Mouse (Mus musculus): ENCODE results near the gene Prrx1.
A peak's percentile ranks its signal among the peaks of the same experiment; 100 is the strongest.

Prrx1 gene

DNA sequence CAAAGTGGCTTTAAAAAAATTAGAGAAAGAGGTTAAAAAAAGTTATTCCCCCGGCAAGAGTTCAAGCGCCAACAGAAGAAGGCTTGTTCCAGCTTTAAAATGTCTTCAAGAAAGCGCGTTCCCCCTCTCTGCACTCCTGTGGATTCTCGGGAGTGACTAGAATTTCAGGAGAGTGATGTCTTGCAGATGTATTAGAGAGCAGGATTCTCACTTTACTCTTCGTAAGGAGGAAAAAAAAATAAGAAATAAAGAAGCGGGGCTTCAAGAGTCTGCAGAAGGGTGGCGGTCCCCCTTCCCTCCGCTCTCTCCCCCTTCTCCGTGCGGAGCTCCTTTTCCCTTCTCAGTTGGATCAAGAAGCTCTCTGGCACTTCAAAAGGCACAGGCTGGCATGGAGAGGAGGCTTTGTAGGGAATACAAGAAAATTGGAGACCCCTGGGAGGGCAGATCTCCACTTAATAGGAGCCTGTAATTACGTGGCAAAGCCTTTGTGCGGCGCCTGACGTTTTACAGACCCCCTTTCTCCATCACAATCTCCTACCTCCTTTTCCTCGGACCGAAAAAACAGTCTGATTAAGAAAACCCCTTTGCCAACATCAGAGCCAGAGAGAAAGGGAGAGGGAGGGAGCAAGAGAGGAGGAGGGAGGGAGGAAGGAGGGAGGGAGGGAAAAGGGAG, at the start of gene Prrx1:
TSS of gene Prrx1 (minus strand) at position 610 of the 673 bp plus-strand sequence.
- DNase-seq (ENCODE audit: low read depth, low spot score), result peak; percentile 43

DNA sequence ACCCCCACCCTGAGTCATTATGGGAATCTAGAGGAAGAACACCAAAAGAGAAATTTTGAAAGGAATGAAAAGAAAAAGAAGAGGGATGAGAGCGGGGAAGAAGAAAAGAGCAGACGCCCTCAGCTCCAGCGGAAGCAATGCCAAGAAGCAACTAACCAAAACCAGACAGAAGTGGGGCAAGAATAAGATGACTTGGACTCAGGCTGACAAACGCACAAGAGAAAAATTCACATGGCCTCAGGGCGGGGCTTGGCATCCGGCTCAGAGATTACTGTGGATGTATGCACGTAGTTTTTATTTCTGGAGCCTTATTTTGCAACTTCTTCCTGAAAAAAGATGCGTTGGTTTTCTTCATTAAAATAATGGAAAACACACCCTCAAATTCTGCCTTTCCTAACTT, 48.7 kb upstream of the Prrx1 start:
- DNase-seq (ENCODE audit: low read depth, low spot score), result no peak

DNA sequence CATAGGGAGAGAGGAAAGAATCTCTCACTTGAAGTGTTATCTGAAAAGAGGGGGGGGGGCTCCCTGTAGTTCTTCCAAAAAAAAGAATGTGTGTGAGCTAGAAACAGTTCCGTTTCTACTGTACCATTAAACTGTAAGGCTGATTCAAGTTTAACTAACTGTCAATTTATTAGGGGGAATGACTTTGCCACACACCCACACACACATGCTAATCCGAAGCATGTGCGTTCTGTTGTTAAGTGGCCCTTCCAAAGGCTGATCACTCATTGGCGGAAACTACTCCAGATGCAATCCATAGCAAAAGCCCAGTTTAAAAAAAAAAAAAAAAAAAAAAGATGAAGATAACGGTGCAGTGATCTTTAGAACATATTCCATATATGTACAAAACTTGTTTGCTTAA, 47.9 kb upstream of the Prrx1 start:
- DNase-seq (ENCODE audit: low read depth, low spot score), result no peak

DNA sequence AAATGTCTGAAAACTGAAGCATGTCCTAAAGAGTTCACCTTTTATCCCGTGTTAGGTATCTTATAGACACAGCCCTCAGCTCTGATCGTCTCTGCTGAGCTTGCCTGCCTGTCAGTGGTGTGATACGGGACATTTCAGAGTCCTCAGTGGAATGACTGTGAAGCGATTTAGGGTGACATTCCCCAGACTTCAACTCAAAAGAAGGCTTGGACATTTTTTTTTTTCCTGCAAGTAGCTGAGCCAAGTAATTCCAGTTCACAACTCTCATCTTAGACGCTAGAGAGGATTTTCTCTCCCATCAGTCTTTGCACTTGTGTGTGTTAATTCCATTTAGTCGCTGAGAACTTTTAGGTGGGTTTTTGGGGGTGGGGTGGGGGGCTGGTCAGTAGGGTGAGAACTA, 47.3 kb upstream of the Prrx1 start:
- no peak for DNase-seq (ENCODE audit: low read depth, low spot score)

DNA sequence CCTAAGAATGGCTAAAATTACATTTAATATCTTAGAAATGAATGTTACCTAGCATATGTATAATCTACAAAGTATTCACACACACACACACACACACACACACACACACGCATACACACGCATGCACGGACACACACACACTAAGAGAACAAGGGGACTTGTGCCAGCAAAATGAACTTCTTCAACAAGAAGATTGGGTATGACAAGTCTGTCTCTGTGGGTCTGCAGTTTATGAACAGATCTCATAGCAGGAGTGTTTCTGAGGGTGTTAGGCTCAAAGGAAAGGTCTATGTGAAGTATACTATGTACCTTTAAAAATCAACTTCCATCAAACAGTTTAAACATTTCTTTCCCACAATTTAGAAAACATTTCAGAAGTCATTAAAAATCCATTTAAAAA, 46.0 kb upstream of the Prrx1 start:
- DNase-seq (ENCODE audit: low read depth, low spot score), result no peak

DNA sequence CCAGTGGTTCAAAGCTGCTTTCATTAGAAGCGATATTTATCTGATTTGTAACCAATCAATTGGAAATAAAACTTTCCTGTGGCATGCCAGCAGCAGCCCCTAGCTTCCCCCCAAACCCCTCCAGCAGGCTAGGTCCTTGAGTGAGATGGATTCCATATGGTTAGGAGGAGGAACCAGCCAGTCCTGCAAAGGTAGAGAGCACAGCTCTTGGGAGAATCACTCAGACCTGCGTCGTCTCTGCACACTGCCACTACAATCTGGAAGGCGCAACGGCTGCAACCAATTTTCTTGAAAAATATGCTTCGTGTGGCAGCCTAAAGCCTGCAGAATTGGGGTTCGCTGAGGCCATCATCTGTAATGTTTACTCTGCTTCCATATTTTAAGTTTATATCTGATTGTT, 44.7 kb upstream of the Prrx1 start:
- DNase-seq (ENCODE audit: low read depth, low spot score), result no peak

DNA sequence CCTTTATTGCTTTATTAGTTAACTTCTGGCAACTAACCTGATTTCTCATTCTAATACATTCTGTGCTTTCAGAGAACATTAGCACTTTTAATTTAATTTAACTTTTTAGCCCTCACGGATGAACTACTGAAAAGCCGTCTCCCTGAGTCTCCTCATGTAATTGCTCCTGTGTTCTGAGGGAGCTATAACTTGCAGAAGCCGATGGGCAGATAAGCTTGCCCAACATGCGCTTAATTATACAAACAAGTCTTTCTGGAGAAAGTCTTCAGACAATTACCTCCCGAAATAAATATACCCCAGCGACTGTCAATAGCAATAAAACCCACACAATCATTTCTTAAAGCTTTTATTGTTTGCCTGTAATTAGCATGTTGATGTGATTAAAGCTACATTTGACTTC, 44.2 kb upstream of the Prrx1 start:
- no peak for DNase-seq (ENCODE audit: low read depth, low spot score)

DNA sequence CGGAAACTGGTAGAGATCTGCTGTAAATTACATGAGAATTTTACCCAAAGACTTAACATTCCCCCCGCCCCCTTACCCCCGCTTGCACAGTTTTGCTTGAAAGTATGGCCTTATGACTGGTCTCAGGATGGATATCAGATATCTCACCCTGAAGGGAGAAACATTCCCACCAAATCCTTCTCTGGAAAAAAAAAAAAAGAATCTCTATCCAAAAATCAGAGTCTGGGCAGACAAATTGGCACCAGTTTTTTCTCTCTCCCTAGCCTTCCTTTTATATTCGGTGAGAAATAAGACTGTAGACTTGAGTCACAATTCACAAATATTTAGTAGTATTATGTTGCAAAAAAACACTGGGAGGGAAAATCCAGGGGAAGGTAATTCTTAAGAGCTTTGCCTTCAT, 42.7 kb upstream of the Prrx1 start:
- DNase-seq (ENCODE audit: low read depth, low spot score), result no peak

DNA sequence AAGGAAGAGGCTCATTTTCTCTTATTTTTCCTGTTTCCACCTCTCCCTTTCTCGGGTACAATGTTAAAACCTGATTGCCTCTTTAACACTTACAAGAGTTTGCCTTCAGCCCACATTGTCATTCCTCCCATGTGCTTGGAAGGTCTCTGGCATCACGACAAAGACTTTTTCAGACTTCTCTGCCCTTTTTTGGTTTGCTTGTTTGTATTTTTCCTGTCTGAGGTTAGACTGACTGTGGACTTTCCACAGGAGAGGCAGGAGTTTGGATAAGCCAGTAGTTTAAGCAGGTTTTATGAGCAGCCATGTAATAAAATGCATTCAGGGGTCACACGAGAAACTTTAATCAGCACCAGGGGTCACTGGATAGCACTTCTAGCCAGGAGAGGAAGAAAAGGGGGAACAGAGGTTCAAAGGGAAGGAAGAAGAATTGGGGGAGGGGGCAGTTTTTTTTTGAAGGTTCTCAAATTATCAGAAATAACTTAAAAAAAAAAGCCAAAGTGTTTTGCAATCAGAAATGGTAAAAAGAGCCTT, 42.2 kb upstream of the Prrx1 start:
- no peak for DNase-seq (ENCODE audit: low read depth, low spot score)

DNA sequence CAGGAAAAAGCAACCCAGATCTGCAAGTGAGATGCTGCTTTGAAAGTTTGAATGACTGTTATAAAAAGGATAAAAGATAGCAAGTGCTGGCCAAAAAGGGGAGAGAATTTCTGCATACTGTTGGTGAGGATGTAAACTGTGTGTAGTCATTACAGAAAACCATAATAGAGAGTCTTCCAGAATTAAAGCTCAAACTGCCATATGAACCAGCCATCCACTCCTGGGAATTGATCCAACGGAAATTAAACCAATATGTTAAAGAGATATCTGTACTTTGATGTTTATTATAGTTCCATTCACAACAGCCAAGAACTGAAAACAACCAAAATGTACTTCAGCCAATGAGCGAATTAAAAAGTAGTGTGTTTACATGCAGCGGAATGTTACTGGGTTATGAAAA, 37.5 kb upstream of the Prrx1 start:
- no peak for DNase-seq (ENCODE audit: low read depth, low spot score)

DNA sequence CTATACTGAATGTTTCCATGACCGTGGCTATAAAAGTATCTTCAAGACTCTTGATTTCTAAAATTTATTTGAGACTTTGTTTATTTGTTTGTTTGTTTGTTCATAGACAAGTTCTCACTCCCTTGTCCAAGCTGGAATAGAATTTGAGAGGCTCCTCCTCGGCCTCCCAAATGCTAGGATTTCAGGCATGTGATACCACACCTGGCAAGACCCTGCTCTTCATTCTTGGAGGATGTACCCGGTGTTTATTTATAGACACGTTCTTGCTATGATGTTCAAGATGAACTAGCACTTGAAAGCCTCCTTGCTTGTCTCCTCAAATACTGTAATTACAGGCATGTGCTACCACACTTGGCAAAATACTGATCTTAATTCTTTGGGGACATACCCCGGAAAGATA, 32.0 kb upstream of the Prrx1 start:
- DNase-seq (ENCODE audit: low read depth, low spot score), result no peak

DNA sequence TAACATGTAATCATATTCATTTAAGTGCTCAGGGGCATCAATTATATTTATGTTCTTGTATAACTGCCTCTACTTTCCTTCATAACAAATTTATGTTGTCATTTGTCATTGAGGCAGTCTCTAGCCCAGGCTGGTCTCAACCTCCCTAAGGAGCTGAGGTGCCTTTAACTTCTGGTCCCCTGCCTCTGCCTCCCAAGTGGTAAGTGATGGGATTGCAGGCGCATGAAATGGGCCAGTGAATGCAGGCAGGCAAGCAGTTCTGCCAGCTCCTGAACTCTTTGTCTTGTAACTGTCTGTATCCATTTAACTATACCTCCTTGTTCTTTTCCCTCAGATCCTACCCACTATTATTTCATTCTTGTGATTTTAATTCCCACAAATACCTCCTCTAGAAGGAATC, 31.4 kb upstream of the Prrx1 start:
- peak; percentile 60 for DNase-seq (ENCODE audit: low read depth, low spot score)

DNA sequence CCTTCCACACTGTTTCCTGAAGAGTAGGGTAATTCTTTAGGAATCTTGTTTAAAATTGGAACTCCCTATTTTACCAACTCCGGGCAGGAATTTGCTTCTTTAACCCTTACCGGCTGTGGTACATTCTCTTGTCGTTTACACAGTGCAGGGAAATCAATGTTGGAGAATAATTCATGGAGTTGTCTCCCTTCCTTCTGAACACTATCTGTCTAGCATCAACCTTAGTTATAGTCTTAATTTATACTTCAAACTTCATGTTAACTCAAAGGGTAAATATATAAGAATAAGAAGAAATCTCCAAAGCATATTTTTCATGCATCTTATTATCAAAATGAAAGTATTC, 25.7 kb upstream of the Prrx1 start:
- no peak for DNase-seq (ENCODE audit: low read depth, low spot score)

DNA sequence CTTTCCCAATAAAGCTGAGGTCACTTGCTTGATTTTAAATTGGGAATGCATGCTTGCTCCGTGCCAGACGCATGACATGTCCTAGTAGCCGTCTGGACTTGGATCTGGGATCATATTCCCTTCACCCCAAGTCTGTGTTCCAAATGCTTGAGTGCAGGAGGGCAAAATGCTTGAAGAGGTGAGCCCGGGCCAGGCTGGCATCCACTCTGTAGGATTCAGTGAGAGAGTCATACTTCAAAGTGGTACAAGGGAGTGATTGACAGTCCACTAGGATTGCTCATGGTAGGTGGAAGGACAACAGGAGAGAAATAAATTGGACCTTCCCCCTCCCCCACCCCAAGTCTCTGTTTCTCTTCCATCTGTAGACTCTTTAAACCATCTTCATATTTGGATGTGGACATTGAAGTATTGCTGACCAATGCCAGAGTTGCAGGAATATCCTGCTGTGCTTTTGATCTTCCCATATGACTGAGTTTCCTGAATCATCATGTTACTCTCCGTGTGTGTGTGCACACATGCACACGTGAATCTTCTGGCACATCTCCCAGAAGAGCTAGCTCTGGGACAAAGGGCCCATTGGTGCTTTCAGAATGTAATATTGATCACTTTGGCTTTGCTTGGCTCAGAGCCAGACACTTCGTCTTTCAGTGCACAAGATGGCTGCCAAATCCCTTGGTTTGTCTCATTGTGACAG, 25.2 kb upstream of the Prrx1 start:
- DNase-seq (ENCODE audit: low read depth, low spot score), result no peak

DNA sequence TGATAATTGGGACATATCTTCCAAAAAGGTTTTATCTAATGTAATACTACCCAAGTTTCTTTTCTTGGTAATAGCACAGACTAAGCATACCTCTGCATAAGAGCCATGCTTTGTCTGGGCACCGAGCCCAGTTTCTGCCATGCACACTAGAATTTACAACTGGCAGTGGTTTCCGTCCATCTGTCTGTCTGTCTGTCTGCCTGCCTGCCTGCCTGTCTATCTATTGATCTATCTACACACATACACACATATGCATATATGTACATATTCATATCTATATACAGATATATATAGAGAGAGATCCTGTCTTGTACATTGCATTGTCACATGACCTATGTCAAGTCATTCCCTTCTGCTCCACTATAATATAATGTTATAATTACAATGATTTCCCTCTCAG, 24.3 kb upstream of the Prrx1 start:
- no peak for DNase-seq (ENCODE audit: low read depth, low spot score)

DNA sequence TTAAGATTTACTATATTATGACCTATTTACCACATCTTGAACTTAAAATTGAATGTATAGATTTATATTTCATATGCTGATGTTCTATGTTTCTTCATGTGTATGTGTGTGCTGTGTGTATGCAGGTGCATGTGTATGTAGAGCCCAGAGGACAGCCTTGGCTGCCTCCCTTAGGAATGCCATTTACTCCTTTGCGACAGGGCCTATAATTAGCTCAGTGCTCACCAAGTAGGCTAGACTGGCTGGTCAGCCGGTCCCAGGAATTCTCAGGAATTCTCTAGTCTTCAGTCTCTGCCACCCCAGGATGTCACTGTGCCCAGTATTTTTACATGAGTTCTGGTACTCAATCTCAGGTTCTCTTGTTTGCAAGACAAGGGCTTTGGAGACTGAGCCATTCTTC, 13.8 kb upstream of the Prrx1 start:
- no peak for DNase-seq (ENCODE audit: low read depth, low spot score)

DNA sequence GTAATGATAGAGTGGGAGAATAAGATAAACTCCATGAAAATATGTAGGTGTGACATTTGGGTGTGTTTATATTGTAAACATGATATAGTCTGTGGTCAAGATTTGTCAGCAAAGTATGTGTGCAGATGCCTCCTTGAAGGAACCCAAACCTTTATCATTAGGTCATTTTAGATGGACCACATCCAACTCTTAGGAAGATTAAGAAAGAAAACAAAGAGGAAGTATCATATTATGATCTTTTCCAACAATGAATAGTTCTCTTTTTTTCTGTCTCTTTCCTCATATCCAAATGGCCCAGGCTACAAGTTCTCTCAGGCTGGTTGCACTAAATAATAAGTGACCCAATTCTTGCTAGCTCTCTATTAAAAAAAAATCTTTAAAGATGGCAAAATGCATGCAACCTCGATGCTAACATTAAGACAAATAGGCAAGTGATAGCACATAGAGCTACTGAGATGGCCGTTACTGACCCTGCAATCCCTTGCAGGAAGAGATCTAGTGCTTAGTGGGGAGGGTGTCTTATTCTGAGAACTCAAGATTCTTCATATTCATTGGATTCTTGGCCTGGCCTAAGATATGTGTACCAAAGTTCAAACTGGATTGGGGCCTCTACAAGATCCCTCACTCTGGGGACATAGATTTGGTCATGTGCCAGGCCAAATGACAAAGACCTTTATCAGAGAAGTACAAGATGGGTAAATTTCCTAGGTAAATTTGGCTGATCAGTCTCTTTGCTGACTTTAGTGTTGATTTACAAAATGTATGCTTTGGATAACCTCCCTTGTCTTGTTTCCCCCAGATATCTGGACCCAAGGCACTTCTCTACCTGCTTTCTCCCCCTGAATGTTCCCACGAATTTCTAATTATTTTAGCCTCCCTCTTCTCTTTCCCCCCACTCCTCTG, 6.4 kb upstream of the Prrx1 start:
- no peak for DNase-seq (ENCODE audit: low read depth, low spot score)

DNA sequence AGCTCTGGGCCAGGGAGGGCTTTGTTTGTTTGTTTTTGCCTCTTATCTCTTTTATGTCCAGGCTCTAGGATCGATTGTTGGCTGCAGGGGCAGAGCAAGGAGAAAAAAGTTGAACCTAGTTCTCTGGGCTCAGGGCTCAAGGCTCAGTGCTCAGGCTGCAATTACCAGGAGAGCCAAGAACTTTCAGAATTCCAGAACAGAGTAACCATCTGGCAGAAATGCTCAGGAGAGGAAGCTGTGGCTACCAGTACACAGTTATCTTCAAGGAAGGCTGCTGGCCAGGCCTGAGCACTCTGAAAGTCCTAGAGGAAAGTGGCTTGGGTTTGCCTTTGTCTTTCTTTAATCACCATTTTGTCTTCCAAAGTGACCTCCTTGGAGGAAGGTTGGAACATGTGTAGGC, 3.4 kb upstream of the Prrx1 start:
- no peak for DNase-seq (ENCODE audit: low read depth, low spot score)

DNA sequence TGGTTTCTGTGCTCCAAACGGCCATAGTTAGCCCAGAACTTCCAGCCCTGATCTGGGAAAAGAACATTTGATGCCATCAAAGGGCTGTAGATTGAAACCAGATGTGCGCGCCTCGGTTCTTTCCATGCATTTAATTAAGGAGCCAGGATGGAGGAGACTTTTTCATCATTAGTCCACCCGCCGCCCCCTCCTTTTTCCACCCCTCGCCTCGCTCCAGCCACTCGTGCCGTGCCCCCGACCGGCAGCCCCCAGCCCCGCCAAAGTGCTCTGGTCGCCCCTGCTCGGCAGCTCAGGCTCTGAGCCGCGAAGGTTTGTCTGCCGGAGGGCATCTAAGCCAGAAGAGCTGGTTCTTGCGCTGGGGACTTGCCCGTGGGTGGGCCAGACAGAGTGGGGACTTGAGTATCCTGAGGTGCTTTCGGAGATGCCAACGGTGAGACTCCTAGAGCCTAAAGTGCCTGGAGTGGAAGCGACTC, 1.4 kb upstream of the Prrx1 start:
- DNase-seq (ENCODE audit: low read depth, low spot score), result peak; percentile 14

DNA sequence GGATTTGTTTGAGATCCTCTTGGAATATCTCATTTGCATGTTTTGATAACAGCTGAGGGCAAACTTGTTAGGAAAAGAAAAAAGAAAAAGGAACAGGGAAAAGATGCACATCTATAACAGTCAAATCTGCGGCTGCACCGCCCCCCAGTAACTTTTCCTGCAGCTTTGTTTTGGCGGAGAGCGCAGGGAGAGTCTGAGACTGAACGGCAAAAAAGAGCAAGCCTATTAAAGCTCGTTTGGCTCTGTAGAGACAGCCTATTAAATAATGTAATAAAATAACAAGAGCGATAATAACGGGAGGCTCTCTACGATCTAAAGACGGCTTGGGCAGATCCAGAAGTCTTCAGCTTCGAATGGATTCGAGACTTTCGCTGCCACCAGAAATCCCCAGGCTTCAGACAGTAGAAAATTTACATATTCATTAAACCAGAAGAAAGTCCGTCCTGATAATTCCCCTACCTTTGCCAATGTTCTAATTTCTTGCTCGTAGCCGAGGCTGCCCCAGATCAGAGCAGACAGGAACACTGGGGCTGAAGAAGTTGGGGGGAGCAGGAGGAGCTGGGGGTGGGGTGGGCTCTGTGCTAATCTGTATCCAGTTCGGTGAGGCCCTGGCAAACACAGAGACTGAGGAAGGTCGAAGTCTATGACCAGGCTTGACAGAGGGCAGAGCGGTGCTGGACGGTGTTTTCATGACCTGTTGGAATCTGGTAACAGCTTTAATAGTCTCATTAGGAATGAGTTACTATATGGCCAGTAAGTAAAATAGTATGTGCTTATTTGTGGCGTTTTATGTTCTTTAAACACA, 613 bp upstream of the Prrx1 start:
- DNase-seq (ENCODE audit: low read depth, low spot score), result peak; percentile 25
